8 mouse cellular contexts compared by ENCODE assay signal in genomic region chr9:20898511-20899073, GRCm38 (mm10). TPM values are rescaled to one million over a fixed set of nuclear protein-coding genes. Genes with fewer than 3 reads are reported as not detected.
DNase-seq lines count a peak whose midpoint lies in the region; ATAC-seq lines count a peak whose summit lies in the region.

TSS of gene Eif3g (minus strand) at chr9:20898623.

- H3K27ac ChIP-seq in intestine, embryonic 16.5 days (ENCODE audit: low read length) = peak within 1 kb of the TSS; percentile 43; the same call in 1 of the 2 replicates
- H3K27ac ChIP-seq in limb, embryonic 12.5 days = peak within 1 kb of the TSS; percentile 67; the same call in 1 of the 2 replicates
- H3K27ac ChIP-seq in midbrain, embryonic 14.5 days (replicated peaks; ENCODE audit: low read depth, low read length) = peak within 1 kb of the TSS; percentile 26; the same call in 1 of the 2 replicates

- 3% methylated on average over 34 of the region's 34 CpGs for WGBS in intestine, embryonic 16.5 days
- WGBS in limb, embryonic 12.5 days = 4% methylated on average over 34 of the region's 34 CpGs
- WGBS in midbrain, embryonic 14.5 days = 4% methylated on average over 34 of the region's 34 CpGs

- peak within 1 kb of the TSS; percentile 75 for H3K4me2 ChIP-seq in intestine, embryonic 16.5 days (ENCODE audit: low read depth, low read length)
- H3K4me2 ChIP-seq in limb, embryonic 12.5 days = peak within 1 kb of the TSS; percentile 97
- H3K4me2 ChIP-seq in midbrain, embryonic 14.5 days (ENCODE audit: low read length) = peak within 1 kb of the TSS; percentile 79

- H3K27me3 ChIP-seq in intestine, embryonic 16.5 days (replicated peaks; ENCODE audit: control insufficient read depth, insufficient read depth, low read length) = no peaks in the 10 kb centered on the region
- H3K27me3 ChIP-seq in limb, embryonic 12.5 days = no peaks in the 10 kb centered on the region
- no peaks in the 10 kb centered on the region for H3K27me3 ChIP-seq in midbrain, embryonic 14.5 days (ENCODE audit: control insufficient read depth, insufficient read depth, low read length)

- ATAC-seq in intestine, embryonic 16.5 days = peak; percentile 86
- peak; percentile 79 for ATAC-seq in limb, embryonic 12.5 days (ENCODE audit: insufficient number of reproducible peaks, insufficient read depth, low FRiP score, low TSS enrichment, low read depth)
- peak; percentile 85 for ATAC-seq in midbrain, embryonic 14.5 days (ENCODE audit: low FRiP score, low TSS enrichment)

- no peaks in the 10 kb centered on the region for H3K9me3 ChIP-seq in intestine, embryonic 16.5 days (ENCODE audit: control insufficient read depth, low read length)
- H3K9me3 ChIP-seq in limb, embryonic 12.5 days = no peaks in the 10 kb centered on the region
- no peaks in the 10 kb centered on the region for H3K9me3 ChIP-seq in midbrain, embryonic 14.5 days (ENCODE audit: control insufficient read depth, low read length)

- peak within 1 kb of the TSS; percentile 87 for H3K4me3 ChIP-seq in intestine, embryonic 16.5 days (ENCODE audit: low read length)
- peak within 1 kb of the TSS; percentile 98 for H3K4me3 ChIP-seq in limb, embryonic 12.5 days (replicated peaks)
- peak within 1 kb of the TSS; percentile 81 for H3K4me3 ChIP-seq in midbrain, embryonic 14.5 days (replicated peaks; ENCODE audit: low read depth, low read length)

- peak; percentile 85 for DNase-seq in 3134 (ENCODE audit: extremely low read depth, insufficient read length, low spot score)
- DNase-seq in adrenal gland, postnatal 10 days = peak; percentile 94
- peak; percentile 83 for DNase-seq in embryo, embryonic 9.5 days (ENCODE audit: extremely low spot score)
- peak; percentile 77 to 87 for DNase-seq in gastrocnemius, postnatal 4 days (ENCODE audit: low spot score in 2 of 2)
- peak; percentile 94 for DNase-seq in midbrain, embryonic 14.5 days
- peak; percentile 76 for DNase-seq in spleen, adult 12 weeks (ENCODE audit: low spot score)

- H3K4me1 ChIP-seq in intestine, embryonic 16.5 days (ENCODE audit: control insufficient read depth, insufficient read depth, low read length) = peaks cover 13% of the 10 kb centered on the region
- H3K4me1 ChIP-seq in limb, embryonic 12.5 days (replicated peaks) = peaks cover 11% of the 10 kb centered on the region
- H3K4me1 ChIP-seq in midbrain, embryonic 14.5 days (ENCODE audit: control insufficient read depth, insufficient read depth, low read length) = peaks cover 5% of the 10 kb centered on the region

- peak within 1 kb of the TSS; percentile 94 for H3K9ac ChIP-seq in intestine, embryonic 16.5 days (ENCODE audit: low read depth, low read length)
- peak within 1 kb of the TSS; percentile 94 for H3K9ac ChIP-seq in limb, embryonic 12.5 days (replicated peaks)
- peak within 1 kb of the TSS; percentile 71 for H3K9ac ChIP-seq in midbrain, embryonic 14.5 days (replicated peaks; ENCODE audit: low read length)

- peaks cover 11% of the 10 kb centered on the region for H3K36me3 ChIP-seq in intestine, embryonic 16.5 days (ENCODE audit: control insufficient read depth, insufficient read depth, low read length)
- H3K36me3 ChIP-seq in limb, embryonic 12.5 days = peaks cover 38% of the 10 kb centered on the region
- peaks cover 31% of the 10 kb centered on the region for H3K36me3 ChIP-seq in midbrain, embryonic 14.5 days (ENCODE audit: control insufficient read depth, insufficient read depth, low read length)

RNA-seq across cellular contexts. Expression of gene Eif3g, which starts in this region (rescaled TPM):
- 100 to 1,000 TPM; 136 to 143 TPM for total RNA-seq in adrenal gland, postnatal 10 days (2021)
- 100 to 1,000 TPM; 146 to 158 TPM for total RNA-seq in gastrocnemius, postnatal 4 days (2021)
- polyA plus RNA-seq in intestine, embryonic 16.5 days (2015; fragmentation: Nextera tagmentation; extraction: Ambion mirVana) = 261 and 297 TPM in 2 replicates
- polyA plus RNA-seq in limb, embryonic 12.5 days (2016; fragmentation: Nextera tagmentation; extraction: Ambion mirVana) = 328 and 335 TPM in 2 replicates
- 231 and 234 TPM in 2 replicates for polyA plus RNA-seq in midbrain, embryonic 14.5 days (2014; fragmentation: Nextera tagmentation; extraction: Ambion mirVana)

Comparison
In these comparisons a context has a peak if more than half of its experiments do, and no peak if none do; other contexts are left out.
1. Peak in every context shown above with its lines: DNase-seq, ATAC-seq, H3K4me3 ChIP-seq and H3K27ac ChIP-seq.